Mouse (Mus musculus): Measurements from ENCODE around the gene Usp12. TPM values are rescaled to one million over a fixed set of nuclear protein-coding genes. Genes with fewer than 3 reads are reported as not detected.

The Usp12 gene
- total RNA-seq, 2 experiments from 2014 or later, result 22.5 to 24.0 TPM

GRCm38 (mm10) chr5:146806004-146806430 lies 11.2 kb upstream of the Usp12 start:
- peak; percentile 88 for ATAC-seq (replicated peaks; ENCODE audit: poor library complexity, severe bottlenecking)

- ATAC-seq (replicated peaks; ENCODE audit: poor library complexity, severe bottlenecking), result peak; percentile 15
Measured at GRCm38 (mm10) chr5:146798031-146798430, 3.2 kb upstream of the Usp12 start.

- no peak for ATAC-seq (replicated peaks; ENCODE audit: poor library complexity, severe bottlenecking)
Measured at GRCm38 (mm10) chr5:146795728-146796127, 922 bp upstream of the Usp12 start.

- peak; percentile 22 for ATAC-seq (replicated peaks; ENCODE audit: poor library complexity, severe bottlenecking)
Measured at GRCm38 (mm10) chr5:146794084-146794852, 538 bp downstream of the Usp12 start.

GRCm38 (mm10) chr5:146793630-146794083 lies 1.1 kb downstream of the Usp12 start:
- no peak; the same call in 1 of the 2 replicates for ATAC-seq (replicated peaks; ENCODE audit: poor library complexity, severe bottlenecking)

GRCm38 (mm10) chr5:146792140-146792791 lies 2.5 kb downstream of the Usp12 start:
- ATAC-seq (replicated peaks; ENCODE audit: poor library complexity, severe bottlenecking), result peak; percentile 21

- ATAC-seq (replicated peaks; ENCODE audit: poor library complexity, severe bottlenecking), result no peak
Measured at GRCm38 (mm10) chr5:146790944-146791343, 3.9 kb downstream of the Usp12 start.

GRCm38 (mm10) chr5:146789413-146789812 lies 5.4 kb downstream of the Usp12 start:
- no peak for ATAC-seq (replicated peaks; ENCODE audit: poor library complexity, severe bottlenecking)

GRCm38 (mm10) chr5:146786123-146786522 lies 8.7 kb downstream of the Usp12 start:
- ATAC-seq (replicated peaks; ENCODE audit: poor library complexity, severe bottlenecking), result no peak

- no peak for ATAC-seq (replicated peaks; ENCODE audit: poor library complexity, severe bottlenecking)
Measured at GRCm38 (mm10) chr5:146783891-146784290, 10.9 kb downstream of the Usp12 start.

- ATAC-seq (replicated peaks; ENCODE audit: poor library complexity, severe bottlenecking), result no peak
Measured at GRCm38 (mm10) chr5:146783300-146783699, 11.5 kb downstream of the Usp12 start.

GRCm38 (mm10) chr5:146781663-146782062 lies 13.1 kb downstream of the Usp12 start:
- ATAC-seq (replicated peaks; ENCODE audit: poor library complexity, severe bottlenecking), result peak; percentile 85

- no peak for ATAC-seq (replicated peaks; ENCODE audit: poor library complexity, severe bottlenecking)
Measured at GRCm38 (mm10) chr5:146779931-146780330, 14.9 kb downstream of the Usp12 start.

GRCm38 (mm10) chr5:146776988-146777639 lies 17.7 kb downstream of the Usp12 start:
- no peak; the same call in 1 of the 2 replicates for ATAC-seq (replicated peaks; ENCODE audit: poor library complexity, severe bottlenecking)

GRCm38 (mm10) chr5:146771982-146772381 lies 22.8 kb downstream of the Usp12 start:
- peak; percentile 93 for ATAC-seq (replicated peaks; ENCODE audit: poor library complexity, severe bottlenecking)

GRCm38 (mm10) chr5:146770002-146770848 lies 24.6 kb downstream of the Usp12 start:
- no peak for ATAC-seq (replicated peaks; ENCODE audit: poor library complexity, severe bottlenecking)

- ATAC-seq (replicated peaks; ENCODE audit: poor library complexity, severe bottlenecking), result no peak
Measured at GRCm38 (mm10) chr5:146765791-146766190, 29.0 kb downstream of the Usp12 start.

- ATAC-seq (replicated peaks; ENCODE audit: poor library complexity, severe bottlenecking), result no peak
Measured at GRCm38 (mm10) chr5:146759159-146759558, 35.6 kb downstream of the Usp12 start.

GRCm38 (mm10) chr5:146757921-146758320 lies 36.9 kb downstream of the Usp12 start:
- peak; percentile 40 for ATAC-seq (replicated peaks; ENCODE audit: poor library complexity, severe bottlenecking)

- ATAC-seq (replicated peaks; ENCODE audit: poor library complexity, severe bottlenecking), result no peak
Measured at GRCm38 (mm10) chr5:146757316-146757715, 37.5 kb downstream of the Usp12 start.
